In genomic region chr7:141924917-141925316, GRCm38 (mm10) we compare ENCODE assay signal across 8 mouse cellular contexts. TPM values are rescaled to one million over a fixed set of nuclear protein-coding genes. Genes with fewer than 3 reads are reported as not detected.
DNase-seq lines count a peak whose midpoint lies in the region; TF ChIP-seq lines count a peak whose summit lies in the region.

No protein-coding gene starts in this region.

- WGBS in liver, adult 2 months: 2% methylated on average over 7 of the region's 7 CpGs
- WGBS in olfactory bulb, adult 2 months: 4% methylated on average over 7 of the region's 7 CpGs

- no peak overlapping the region for H3K9ac ChIP-seq in liver, adult 2 months (ENCODE audit: low read depth, low read length)

- no peaks in the 10 kb centered on the region for H3K27me3 ChIP-seq in liver, adult 2 months (ENCODE audit: control insufficient read depth, insufficient read depth, low read length)

- no peak for TF ChIP-seq POLR2A in liver, adult 2 months (IDR thresholded peaks at IDR 0.05; ENCODE audit: extremely low read depth, insufficient read depth, low read length)
- no peak for TF ChIP-seq POLR2A in olfactory bulb, adult 2 months (IDR thresholded peaks at IDR 0.05; ENCODE audit: insufficient read depth, low read depth, low read length)

- intact Hi-C loops in heart, postnatal 25 days (cut with DNase I): loop anchor here (1.0 to 2.0 kb wide), 2 partner anchors 54 to 168 kb away; no protein-coding TSS in a partner anchor

- H3K36me3 ChIP-seq in liver, adult 2 months (ENCODE audit: control insufficient read depth, insufficient read depth, low read length): no peaks in the 10 kb centered on the region

- no peak overlapping the region for H3K27ac ChIP-seq in liver, adult 2 months (replicated peaks; ENCODE audit: insufficient read depth, low read depth, low read length)
- no peak overlapping the region for H3K27ac ChIP-seq in olfactory bulb, adult 2 months (ENCODE audit: insufficient read depth, low read depth, low read length)

- TF ChIP-seq CTCF in liver, adult 2 months (IDR thresholded peaks at IDR 0.05; ENCODE audit: low read depth, low read length): peak; percentile 90
- peak; percentile 98 for TF ChIP-seq CTCF in olfactory bulb, adult 2 months (IDR thresholded peaks at IDR 0.05; ENCODE audit: insufficient read depth, low read depth, low read length)

- peak; percentile 69 to 86 for DNase-seq in left cerebral cortex, adult 18-20 months (ENCODE audit: low spot score in 2 of 2)
- no peak for DNase-seq in left cerebral cortex, adult 11 months (ENCODE audit: low spot score)
- DNase-seq in adrenal gland, adult 8-10 months: peak; percentile 30
- peak; percentile 86 for DNase-seq in embryo, embryonic 10.5 days (ENCODE audit: low spot score)
- peak; percentile 12 for DNase-seq in heart, postnatal 25 days (ENCODE audit: low spot score)
- peak; percentile 39 for DNase-seq in liver, adult 2 months (ENCODE audit: extremely low read depth, low read depth, low spot score)
- DNase-seq in thymus, postnatal 0 days (ENCODE audit: low spot score): peak; percentile 57

- 0 out of 2 replicates have a peak, but pooled peaks cover 2% of the 10 kb centered on the region for H3K4me1 ChIP-seq in liver, adult 2 months (ENCODE audit: control insufficient read depth, insufficient read depth, low read length)
- H3K4me1 ChIP-seq in olfactory bulb, adult 2 months (ENCODE audit: control insufficient read depth, insufficient read depth, low read length): peaks cover 8% of the 10 kb centered on the region

- no peak overlapping the region for H3K4me3 ChIP-seq in liver, adult 2 months (ENCODE audit: insufficient read depth, low read depth, low read length)
- H3K4me3 ChIP-seq in olfactory bulb, adult 2 months (ENCODE audit: insufficient read depth, low read depth, low read length): no peak overlapping the region

- no peaks in the 10 kb centered on the region for H3K79me2 ChIP-seq in liver, adult 2 months (ENCODE audit: control insufficient read depth, insufficient read depth, low read length)

RNA-seq across cellular contexts. Expression of gene Tollip, which starts 6.6 kb away (rescaled TPM):
- 100 to 1,000 TPM; 114 to 115 TPM for total RNA-seq in left cerebral cortex, adult 18-20 months (2021)
- 10 to 100 TPM; 59.9 to 67.9 (median 62.6) TPM for total RNA-seq in adrenal gland, adult 8-10 months (2022)
- 10 to 100 TPM; 47.4 to 52.9 TPM for total RNA-seq in heart, postnatal 25 days (2021)
- total RNA-seq in liver, adult 2 months (2014; rRNA removed): 25.9 and 32.3 TPM in 2 replicates
- polyA plus RNA-seq in liver, adult 2 months (2012; rRNA removed): 48.2 and 51.6 TPM in 2 replicates
- not detected in 2 replicates for polyA plus RNA-seq in olfactory bulb, adult 2 months (2012; ENCODE audit: insufficient read depth, insufficient read length, low replicate concordance, missing spikeins)
- 50.6 and 51.6 TPM in 2 replicates for polyA plus RNA-seq in thymus, postnatal 0 days (2015; fragmentation: Nextera tagmentation; extraction: Ambion mirVana)

RNA-seq across cellular contexts. Expression of gene Brsk2, which starts 24.6 kb away (rescaled TPM):
- total RNA-seq in left cerebral cortex, adult 18-20 months (2021): 100 to 1,000 TPM; 208 to 219 TPM
- total RNA-seq in adrenal gland, adult 8-10 months (2022): 1 to 10 TPM; 2.0 to 4.1 (median 3.6) TPM
- total RNA-seq in heart, postnatal 25 days (2021): under 1 TPM in 1 of 2 experiments, not detected in 1; 0.22 TPM
- total RNA-seq in liver, adult 2 months (2014; rRNA removed): 0.07 and 0.09 TPM in 2 replicates
- polyA plus RNA-seq in liver, adult 2 months (2012; rRNA removed): not detected in 2 replicates
- polyA plus RNA-seq in olfactory bulb, adult 2 months (2012; ENCODE audit: insufficient read depth, insufficient read length, low replicate concordance, missing spikeins): not detected in 2 replicates
- polyA plus RNA-seq in thymus, postnatal 0 days (2015; fragmentation: Nextera tagmentation; extraction: Ambion mirVana): 0.32 and 0.57 TPM in 2 replicates

Comparison
In these comparisons a context has a peak if more than half of its experiments do, and no peak if none do; other contexts are left out.
1. RNA of gene Brsk2, which starts 24.6 kb away (total RNA-seq): 208 to 219 TPM in left cerebral cortex, adult 18-20 months; 2.0 to 4.1 TPM in adrenal gland, adult 8-10 months, 0.22 TPM in heart, postnatal 25 days and 0.07 to 0.09 TPM in liver, adult 2 months; every median in the first group is over 10 times any median in the second.